Mouse (Mus musculus): ENCODE measurements around the gene Crim1.

The Crim1 gene

GRCm38 (mm10) chr17:78327187-78327586 is 127.1 kb downstream of the Crim1 start:
- DNase-seq (ENCODE audit: low spot score): no peak

- no peak for DNase-seq (ENCODE audit: low spot score)
Observed at GRCm38 (mm10) chr17:78328287-78328686, 128.2 kb downstream of the Crim1 start.

- DNase-seq (ENCODE audit: low spot score): no peak
Observed at GRCm38 (mm10) chr17:78331438-78331837, 131.4 kb downstream of the Crim1 start.

- no peak for DNase-seq (ENCODE audit: low spot score)
Observed at GRCm38 (mm10) chr17:78333275-78333674, 133.2 kb downstream of the Crim1 start.

- DNase-seq (ENCODE audit: low spot score): no peak
Observed at GRCm38 (mm10) chr17:78335250-78335649, 135.2 kb downstream of the Crim1 start.

- DNase-seq (ENCODE audit: low spot score): no peak
Observed at GRCm38 (mm10) chr17:78343688-78344087, 143.6 kb downstream of the Crim1 start.

DNA sequence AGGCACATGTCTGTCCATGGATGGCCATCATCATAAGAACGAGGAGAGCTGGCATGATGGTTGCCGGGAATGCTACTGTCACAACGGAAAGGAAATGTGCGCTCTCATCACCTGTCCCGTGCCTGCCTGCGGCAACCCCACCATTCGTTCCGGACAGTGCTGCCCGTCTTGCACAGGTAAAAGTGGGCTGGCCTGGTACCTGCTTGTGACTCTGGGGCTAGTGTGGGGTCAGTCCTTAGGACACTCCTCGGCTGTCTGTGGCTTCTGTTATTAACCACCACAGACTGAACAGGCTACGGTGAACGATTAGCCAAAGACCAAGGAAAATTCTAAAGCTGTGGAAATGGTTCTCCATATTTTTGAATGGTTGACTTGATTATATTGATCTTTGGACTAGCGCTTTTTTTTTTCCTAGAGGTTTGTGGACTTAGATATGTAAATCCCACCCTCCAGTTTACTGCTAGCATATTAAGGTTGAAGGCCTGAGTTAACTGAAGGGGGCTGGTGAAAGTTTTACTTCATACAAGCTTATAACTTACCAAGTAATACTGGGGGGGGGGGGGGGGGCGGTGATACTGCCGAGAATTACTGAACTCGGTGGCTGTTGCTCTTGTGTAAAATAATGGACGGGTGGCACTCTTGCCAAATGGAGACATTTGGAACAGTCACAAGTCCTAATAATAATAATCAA is 147.2 kb downstream of the Crim1 start:
- DNase-seq (ENCODE audit: low spot score): no peak

GRCm38 (mm10) chr17:78351676-78352499 is 151.8 kb downstream of the Crim1 start:
- no peak for DNase-seq (ENCODE audit: low spot score)

- DNase-seq (ENCODE audit: low spot score): no peak
Observed at GRCm38 (mm10) chr17:78352500-78352855, 152.4 kb downstream of the Crim1 start.

DNA sequence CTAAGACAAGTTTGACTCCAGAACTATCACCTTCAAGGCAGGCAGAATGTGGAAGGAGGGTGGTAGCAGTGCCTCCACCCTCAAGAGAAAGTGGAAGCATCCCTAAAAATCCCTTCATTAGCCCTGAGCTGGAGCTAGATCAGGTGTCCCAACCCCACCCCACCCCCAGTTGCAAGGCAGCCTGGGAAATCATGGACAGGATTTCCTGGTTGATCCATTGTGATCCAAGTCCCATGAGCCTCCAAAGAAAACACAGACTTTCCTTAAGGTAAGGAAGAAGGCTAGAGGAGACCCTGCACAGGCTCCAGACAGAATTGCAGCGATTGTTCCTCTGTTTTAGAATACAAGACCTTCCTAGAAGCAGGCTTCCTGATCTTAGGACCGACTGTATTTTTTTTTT is 154.4 kb downstream of the Crim1 start:
- DNase-seq (ENCODE audit: low spot score): no peak

DNA sequence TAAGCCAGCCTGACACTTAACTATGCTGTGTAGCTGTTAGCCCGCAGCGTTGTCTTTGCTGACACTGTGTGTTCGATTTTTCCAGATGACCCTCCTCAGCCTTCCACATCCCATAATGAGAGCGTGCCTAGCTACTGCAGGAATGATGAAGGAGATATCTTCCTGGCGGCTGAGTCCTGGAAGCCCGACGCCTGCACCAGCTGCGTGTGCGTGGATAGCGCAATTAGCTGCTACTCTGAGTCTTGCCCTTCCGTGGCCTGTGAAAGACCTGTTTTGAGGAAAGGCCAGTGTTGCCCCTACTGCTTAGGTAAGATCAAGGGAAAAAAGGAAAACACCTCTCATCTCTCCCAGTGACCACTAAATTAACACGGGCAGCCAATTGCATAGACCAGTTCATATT is 154.8 kb downstream of the Crim1 start:
- no peak for DNase-seq (ENCODE audit: low spot score)

GRCm38 (mm10) chr17:78355611-78356010 is 155.6 kb downstream of the Crim1 start:
- DNase-seq (ENCODE audit: low spot score): no peak

GRCm38 (mm10) chr17:78357753-78358152 is 157.7 kb downstream of the Crim1 start:
- DNase-seq (ENCODE audit: low spot score): no peak

DNA sequence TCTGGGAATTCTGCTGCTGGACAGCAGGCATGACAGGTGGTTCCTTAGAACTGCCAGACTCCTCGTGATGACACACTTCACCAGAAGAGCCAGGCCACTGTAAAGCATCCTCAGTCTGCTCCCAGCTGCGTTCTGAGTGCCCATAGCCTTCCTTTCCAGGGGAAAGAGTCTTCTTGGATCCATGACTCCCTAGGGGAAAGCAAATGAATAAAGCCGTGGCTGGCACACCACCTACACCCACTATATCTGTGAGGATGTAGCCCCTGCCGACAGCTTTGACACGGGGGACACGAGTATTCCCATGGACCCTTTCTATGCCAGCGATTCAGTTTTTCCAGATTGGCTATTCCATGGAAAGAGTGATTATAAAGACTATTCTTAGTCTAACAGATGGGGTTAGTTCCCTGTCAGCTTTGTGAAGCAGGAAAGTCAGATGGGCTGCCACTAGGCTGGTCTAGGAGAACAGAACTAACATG is 158.2 kb downstream of the Crim1 start:
- DNase-seq (ENCODE audit: low spot score): no peak

DNA sequence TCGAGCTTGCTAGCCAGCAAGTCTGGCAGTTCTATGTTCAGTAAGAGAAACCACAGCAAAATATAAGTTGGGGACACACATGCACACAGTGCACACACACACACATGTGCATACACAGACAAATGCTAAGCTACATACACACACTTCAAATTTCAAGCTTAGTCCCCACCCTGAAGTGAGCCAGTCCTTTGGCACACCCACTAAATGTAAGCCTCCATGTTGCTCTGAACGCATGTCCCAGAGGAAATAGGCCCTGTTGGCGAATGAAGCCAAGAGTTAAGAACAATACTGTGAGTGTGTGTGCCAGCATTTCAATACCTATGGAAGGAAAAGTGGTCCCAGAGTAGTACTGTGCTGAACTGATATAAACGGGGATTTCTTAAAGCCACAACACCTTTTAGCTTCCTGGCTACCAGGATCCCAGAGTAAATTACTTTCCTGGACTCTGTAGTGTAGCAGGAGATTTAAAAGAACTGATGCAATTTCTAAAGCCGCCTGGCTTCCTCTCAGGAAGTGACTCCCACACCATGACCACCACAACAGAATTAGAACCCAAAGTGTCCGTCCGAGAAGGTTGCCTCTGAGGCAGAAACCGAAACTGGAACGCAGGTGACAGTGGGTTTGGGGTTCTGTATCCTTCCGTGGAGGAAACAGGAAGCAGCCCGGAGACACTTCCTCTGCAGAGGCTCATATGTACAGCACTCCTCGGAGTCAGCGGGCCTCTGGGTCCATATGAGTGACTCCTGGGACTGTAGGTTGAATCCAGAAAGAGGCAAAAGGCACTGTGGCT is 162.1 kb downstream of the Crim1 start:
- no peak for DNase-seq (ENCODE audit: low spot score)

GRCm38 (mm10) chr17:78364555-78365302 is 164.7 kb downstream of the Crim1 start:
- no peak for DNase-seq (ENCODE audit: low spot score)

DNA sequence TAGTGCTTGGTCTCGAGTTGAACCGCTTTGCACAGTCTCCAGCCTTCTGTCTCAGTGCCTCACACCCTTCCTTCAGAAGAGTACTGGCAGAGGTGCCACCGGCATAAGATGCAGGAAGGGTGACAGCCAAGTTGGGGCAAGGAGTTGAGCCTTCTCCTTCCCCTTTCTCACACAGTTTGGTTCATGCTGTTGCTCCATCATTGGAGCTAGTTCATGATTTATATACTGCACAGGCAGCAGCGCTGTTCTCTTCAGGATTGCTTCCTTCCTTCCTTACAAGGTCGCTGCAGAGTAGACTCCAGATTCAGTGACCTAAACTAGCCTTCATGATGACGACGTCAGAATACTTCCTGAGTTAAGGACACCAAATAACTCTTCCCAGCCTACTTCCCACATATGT is 166.0 kb downstream of the Crim1 start:
- no peak for DNase-seq (ENCODE audit: low spot score)

DNA sequence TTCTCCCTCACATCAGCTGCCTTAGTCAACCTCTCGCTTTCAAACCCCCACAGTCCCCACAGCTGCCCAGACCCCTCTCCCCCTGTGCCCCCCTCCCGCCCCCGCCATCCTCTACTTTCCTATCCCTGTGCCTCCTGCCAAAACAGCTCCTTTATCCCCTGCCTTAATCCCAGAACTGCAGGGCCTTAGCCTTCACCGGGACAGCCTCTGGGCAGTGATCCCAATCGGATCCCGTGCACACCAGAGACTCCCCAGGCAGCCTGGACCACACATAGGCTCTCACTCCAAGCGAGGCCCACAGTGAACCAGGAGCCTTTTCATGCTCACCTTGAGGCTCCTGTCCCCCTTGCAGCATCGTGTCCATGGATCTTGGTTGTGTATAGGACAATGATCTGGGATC is 168.4 kb downstream of the Crim1 start:
- DNase-seq (ENCODE audit: low spot score): no peak

GRCm38 (mm10) chr17:78370445-78370844 is 170.4 kb downstream of the Crim1 start:
- DNase-seq (ENCODE audit: low spot score): no peak

DNA sequence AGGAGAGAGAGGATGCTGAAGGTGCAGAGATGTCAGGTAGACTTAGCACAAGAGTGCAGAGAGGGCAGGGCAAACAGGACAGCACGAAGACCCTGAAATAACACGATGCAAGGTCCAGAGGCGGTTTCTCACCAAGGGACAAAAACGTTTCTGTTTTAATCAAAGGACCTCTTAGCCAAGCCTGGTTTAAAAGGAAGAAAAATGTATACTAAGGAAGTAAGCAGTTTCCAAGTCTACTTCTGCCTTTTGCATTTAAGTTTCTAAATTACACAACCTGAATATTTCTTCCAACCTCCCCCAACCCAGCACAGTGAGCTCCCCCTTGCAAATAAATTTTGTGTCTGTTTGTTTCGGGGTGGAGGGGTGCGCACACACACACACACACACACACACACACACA is 173.1 kb downstream of the Crim1 start:
- no peak for DNase-seq (ENCODE audit: low spot score)

DNA sequence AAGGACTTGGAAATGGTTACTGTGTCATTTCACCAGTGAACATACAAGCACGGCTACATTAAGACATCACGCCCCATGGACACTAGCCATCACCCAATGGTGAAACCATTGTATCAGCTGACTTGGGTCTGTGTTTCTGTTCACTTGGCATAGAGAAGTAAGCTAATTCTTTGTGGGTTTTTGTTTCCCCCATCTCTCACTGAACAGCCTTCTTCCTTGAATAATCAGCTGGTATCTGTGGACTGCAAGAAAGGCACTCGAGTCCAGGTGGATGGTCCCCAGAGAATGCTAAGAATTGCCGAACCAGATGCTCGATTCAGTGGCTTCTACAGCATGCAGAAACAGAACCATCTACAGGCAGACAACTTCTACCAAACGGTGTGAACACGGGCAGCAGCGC is 173.8 kb downstream of the Crim1 start:
- DNase-seq (ENCODE audit: low spot score): no peak

DNA sequence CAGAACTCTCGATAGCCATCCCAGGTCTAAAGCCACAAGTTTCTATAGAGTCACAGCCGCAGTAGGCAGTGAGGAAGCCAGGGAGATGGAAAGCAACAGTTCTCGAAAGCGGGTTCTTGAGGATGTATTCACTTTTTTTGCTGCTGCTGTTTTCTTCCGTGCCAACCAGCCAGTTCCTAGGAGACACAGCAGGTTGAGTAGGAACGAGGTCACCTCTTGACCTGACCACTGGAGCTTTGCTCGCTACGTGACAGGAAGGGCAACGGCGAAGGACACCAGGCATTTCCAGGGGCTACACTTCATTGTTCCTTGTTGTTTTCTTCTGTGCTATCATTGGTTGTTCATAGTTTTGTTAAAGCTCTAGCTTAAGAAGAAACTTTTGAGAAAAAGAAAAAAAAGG is 174.7 kb downstream of the Crim1 start:
- no peak for DNase-seq (ENCODE audit: low spot score)
